Mouse (Mus musculus): ENCODE data around the gene Coro2b. TPM values are rescaled to one million over a fixed set of nuclear protein-coding genes. Genes with fewer than 3 reads are reported as not detected.

The Coro2b gene
- polyA plus RNA-seq, 1 experiment: 6.1 TPM

GRCm38 (mm10) chr9:62406423-62407013 lies 130.3 kb downstream of the Coro2b start:
- Histone ChIP-seq H3K4me3 (ENCODE audit: insufficient read depth, low read depth, low read length) (no peak overlapping the region), H3K27ac (replicated peaks; ENCODE audit: low read depth, low read length) (peak overlapping the region; percentile 44; the same call in 1 of the 2 replicates), H3K4me1 (ENCODE audit: control insufficient read depth, insufficient read depth, insufficient read length, low read length) (peaks cover 2% of the 10 kb centered on the region)

DNA sequence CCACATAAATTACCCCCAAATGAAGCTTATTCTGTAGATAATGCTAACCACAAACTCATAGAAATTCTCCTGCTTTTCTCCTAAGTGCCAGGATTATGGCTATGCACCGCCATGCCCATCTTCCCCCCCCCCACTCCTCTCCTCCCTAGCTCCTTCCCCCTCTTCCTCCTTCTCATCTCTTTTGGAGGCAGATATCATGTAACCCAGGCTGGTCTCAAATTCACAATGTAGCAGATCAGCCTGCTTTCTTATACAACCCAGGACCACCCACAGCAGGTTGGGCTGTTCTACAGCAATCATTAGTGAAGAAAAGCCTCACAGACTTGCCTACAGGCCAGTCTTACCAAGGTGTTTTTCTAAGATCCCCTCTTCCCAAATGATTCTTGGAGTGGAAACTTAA lies 135.3 kb downstream of the Coro2b start:
- no peak overlapping the region for H3K27ac ChIP-seq (replicated peaks; ENCODE audit: low read depth, low read length)
- H3K4me3 ChIP-seq (ENCODE audit: insufficient read depth, low read depth, low read length): no peak overlapping the region
- no peaks in the 10 kb centered on the region; the same call in none of the 2 replicates for H3K4me1 ChIP-seq (ENCODE audit: control insufficient read depth, insufficient read depth, insufficient read length, low read length)

GRCm38 (mm10) chr9:62400531-62401170 lies 136.2 kb downstream of the Coro2b start:
- H3K4me1 ChIP-seq (ENCODE audit: control insufficient read depth, insufficient read depth, insufficient read length, low read length): no peaks in the 10 kb centered on the region; the same call in 1 of the 2 replicates
- H3K27ac ChIP-seq (replicated peaks; ENCODE audit: low read depth, low read length): no peak overlapping the region
- no peak overlapping the region for H3K4me3 ChIP-seq (ENCODE audit: insufficient read depth, low read depth, low read length)

- H3K4me3 ChIP-seq (ENCODE audit: insufficient read depth, low read depth, low read length): no peak overlapping the region
- no peak overlapping the region for H3K27ac ChIP-seq (replicated peaks; ENCODE audit: low read depth, low read length)
- H3K4me1 ChIP-seq (ENCODE audit: control insufficient read depth, insufficient read depth, insufficient read length, low read length): no peaks in the 10 kb centered on the region; the same call in 1 of the 2 replicates
Observed at GRCm38 (mm10) chr9:62394163-62394562, 142.7 kb downstream of the Coro2b start.

- Histone ChIP-seq H3K4me1 (ENCODE audit: control insufficient read depth, insufficient read depth, insufficient read length, low read length) (no peaks in the 10 kb centered on the region; the same call in 1 of the 2 replicates), H3K4me3 (ENCODE audit: insufficient read depth, low read depth, low read length) (no peak overlapping the region), H3K27ac (replicated peaks; ENCODE audit: low read depth, low read length) (no peak overlapping the region)
Observed at GRCm38 (mm10) chr9:62393531-62393930, 143.3 kb downstream of the Coro2b start.

DNA sequence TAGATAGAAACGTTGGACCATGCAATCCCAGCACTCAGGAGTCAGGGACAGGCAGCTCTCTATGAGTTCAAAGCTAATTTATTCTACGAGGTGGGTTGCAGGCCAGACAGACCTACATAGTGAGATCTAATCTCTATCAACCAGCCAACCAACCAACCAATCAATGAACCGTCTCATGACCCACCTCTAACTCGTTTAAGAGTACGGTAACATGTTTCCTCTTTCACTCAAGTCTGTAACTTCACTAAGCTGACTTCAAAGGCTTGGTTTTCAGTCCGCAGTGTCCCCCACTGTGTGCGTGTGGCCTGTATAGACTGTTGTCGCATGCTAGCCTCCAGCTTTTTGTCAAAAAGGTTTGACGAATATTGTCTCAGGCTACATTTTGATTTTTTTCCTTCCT lies 147.1 kb downstream of the Coro2b start:
- H3K4me1 ChIP-seq (ENCODE audit: control insufficient read depth, insufficient read depth, insufficient read length, low read length): peaks cover 4% of the 10 kb centered on the region; the same call in 1 of the 2 replicates
- H3K4me3 ChIP-seq (ENCODE audit: insufficient read depth, low read depth, low read length): no peak overlapping the region
- H3K27ac ChIP-seq (replicated peaks; ENCODE audit: low read depth, low read length): no peak overlapping the region

GRCm38 (mm10) chr9:62385727-62386518 lies 150.9 kb downstream of the Coro2b start:
- no peak overlapping the region for H3K4me3 ChIP-seq (ENCODE audit: insufficient read depth, low read depth, low read length)
- no peak overlapping the region for H3K27ac ChIP-seq (replicated peaks; ENCODE audit: low read depth, low read length)
- H3K4me1 ChIP-seq (ENCODE audit: control insufficient read depth, insufficient read depth, insufficient read length, low read length): peaks cover 19% of the 10 kb centered on the region

GRCm38 (mm10) chr9:62385062-62385461 lies 151.8 kb downstream of the Coro2b start:
- Histone ChIP-seq H3K27ac (replicated peaks; ENCODE audit: low read depth, low read length) (no peak overlapping the region), H3K4me3 (ENCODE audit: insufficient read depth, low read depth, low read length) (no peak overlapping the region), H3K4me1 (ENCODE audit: control insufficient read depth, insufficient read depth, insufficient read length, low read length) (peaks cover 27% of the 10 kb centered on the region)

- H3K27ac ChIP-seq (replicated peaks; ENCODE audit: low read depth, low read length): peak overlapping the region; percentile 88
- H3K4me1 ChIP-seq (ENCODE audit: control insufficient read depth, insufficient read depth, insufficient read length, low read length): peaks cover 30% of the 10 kb centered on the region
- H3K4me3 ChIP-seq (ENCODE audit: insufficient read depth, low read depth, low read length): no peak overlapping the region
Observed at GRCm38 (mm10) chr9:62382519-62383084, 154.2 kb downstream of the Coro2b start.

- H3K27ac ChIP-seq (replicated peaks; ENCODE audit: low read depth, low read length): peak overlapping the region; percentile 88
Observed at GRCm38 (mm10) chr9:62381402-62381913, 155.4 kb downstream of the Coro2b start.

DNA sequence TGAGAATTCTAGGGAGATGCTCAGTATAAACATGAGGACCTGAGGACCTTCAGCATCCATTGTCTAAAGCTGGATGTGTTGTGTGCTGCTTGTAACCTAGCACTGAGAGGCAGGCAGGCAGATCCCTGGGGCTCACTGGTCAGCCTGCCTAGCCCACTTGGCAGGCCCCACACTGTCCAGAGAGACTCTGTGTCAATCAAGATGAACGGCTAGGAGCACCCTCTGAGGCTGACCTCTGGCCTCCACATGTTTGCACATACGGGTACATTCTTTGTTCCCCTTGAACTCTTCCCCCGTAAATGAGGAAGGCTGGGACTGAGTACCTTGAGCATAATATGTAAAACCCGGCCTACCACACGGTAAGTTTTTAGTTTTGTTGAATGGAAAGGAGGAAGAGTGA lies 156.5 kb downstream of the Coro2b start:
- no peak overlapping the region for H3K4me3 ChIP-seq (ENCODE audit: insufficient read depth, low read depth, low read length)
- H3K4me1 ChIP-seq (ENCODE audit: control insufficient read depth, insufficient read depth, insufficient read length, low read length): peaks cover 27% of the 10 kb centered on the region
- peak overlapping the region; percentile 88 for H3K27ac ChIP-seq (replicated peaks; ENCODE audit: low read depth, low read length)

More at GRCm38 (mm10) chr9:62381402-62381913, 155.4 kb downstream of the Coro2b start:
- H3K4me1 ChIP-seq (ENCODE audit: control insufficient read depth, insufficient read depth, insufficient read length, low read length): peaks cover 26% of the 10 kb centered on the region
- H3K4me3 ChIP-seq (ENCODE audit: insufficient read depth, low read depth, low read length): no peak overlapping the region

DNA sequence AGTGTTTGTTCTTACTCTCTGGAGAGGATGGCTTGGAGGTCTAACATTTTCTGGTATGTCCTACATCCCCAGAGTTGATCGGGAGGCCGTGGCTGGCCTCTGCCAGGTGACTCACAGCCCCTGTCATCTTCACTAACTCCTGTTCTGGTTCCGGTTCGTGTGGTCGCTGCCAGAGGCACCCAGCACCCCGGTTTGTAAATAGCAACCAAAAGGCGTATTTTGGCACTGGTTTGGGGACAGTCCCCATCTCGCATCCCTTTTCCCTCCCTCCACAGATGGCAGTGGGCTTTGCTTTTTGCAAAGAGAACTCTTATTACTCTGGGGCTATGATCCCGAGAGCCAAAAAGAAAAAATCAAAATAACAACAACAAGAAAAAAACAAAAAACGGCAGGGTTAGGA lies 158.9 kb downstream of the Coro2b start:
- Histone ChIP-seq H3K4me3 (ENCODE audit: insufficient read depth, low read depth, low read length) (no peak overlapping the region), H3K4me1 (ENCODE audit: control insufficient read depth, insufficient read depth, insufficient read length, low read length) (peaks cover 36% of the 10 kb centered on the region), H3K27ac (replicated peaks; ENCODE audit: low read depth, low read length) (no peak overlapping the region)

GRCm38 (mm10) chr9:62374276-62374675 lies 162.6 kb downstream of the Coro2b start:
- Histone ChIP-seq H3K27ac (replicated peaks; ENCODE audit: low read depth, low read length) (peak overlapping the region; percentile 86), H3K4me3 (ENCODE audit: insufficient read depth, low read depth, low read length) (peak overlapping the region; percentile 24; the same call in 1 of the 2 replicates), H3K4me1 (ENCODE audit: control insufficient read depth, insufficient read depth, insufficient read length, low read length) (peaks cover 39% of the 10 kb centered on the region)

DNA sequence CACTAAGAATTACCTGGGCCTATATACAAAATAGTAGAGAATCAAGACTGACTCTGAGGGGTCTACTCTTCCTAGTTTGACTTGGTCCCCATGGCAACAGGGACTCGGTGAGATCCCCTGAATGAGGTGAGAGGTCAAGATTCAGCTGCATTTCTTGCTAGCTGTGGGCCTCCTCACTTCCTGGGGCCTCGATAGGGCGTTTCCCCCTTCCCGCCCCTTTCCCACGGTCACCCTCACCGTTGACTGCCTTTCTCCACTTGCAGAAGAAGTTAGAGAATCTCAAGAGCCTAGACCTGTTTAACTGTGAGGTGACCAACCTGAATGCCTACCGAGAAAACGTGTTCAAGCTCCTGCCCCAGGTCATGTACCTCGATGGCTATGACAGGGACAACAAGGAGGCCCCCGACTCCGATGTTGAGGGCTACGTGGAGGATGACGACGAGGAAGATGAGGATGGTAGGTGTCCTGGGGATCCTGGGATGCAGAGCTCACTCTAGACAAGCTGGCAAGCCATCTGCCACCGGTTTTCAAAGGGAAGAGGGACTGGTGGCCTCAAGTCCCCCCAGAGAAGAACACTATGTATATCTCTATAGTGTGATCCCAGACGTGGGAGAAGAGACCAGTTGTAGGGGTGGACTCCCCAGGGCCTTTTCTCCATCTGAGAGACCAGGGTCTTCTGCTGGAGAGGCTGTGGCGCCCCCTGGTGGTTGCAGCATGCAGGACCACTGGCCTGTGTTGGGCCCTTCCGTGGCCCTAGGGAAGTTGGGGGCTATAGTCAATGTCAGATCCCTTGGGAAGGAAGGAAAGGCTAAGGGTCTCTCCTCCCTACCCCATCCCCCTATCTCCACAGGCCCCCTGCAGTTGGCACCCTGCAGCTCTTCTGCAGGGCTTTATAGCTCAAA lies 163.4 kb downstream of the Coro2b start:
- H3K4me1 ChIP-seq (ENCODE audit: control insufficient read depth, insufficient read depth, insufficient read length, low read length): peaks cover 47% of the 10 kb centered on the region
- peak overlapping the region; percentile 86 for H3K27ac ChIP-seq (replicated peaks; ENCODE audit: low read depth, low read length)
- no peak overlapping the region for H3K4me3 ChIP-seq (ENCODE audit: insufficient read depth, low read depth, low read length)
